Mouse (Mus musculus): ENCODE data around the gene Nbas.

DNA sequence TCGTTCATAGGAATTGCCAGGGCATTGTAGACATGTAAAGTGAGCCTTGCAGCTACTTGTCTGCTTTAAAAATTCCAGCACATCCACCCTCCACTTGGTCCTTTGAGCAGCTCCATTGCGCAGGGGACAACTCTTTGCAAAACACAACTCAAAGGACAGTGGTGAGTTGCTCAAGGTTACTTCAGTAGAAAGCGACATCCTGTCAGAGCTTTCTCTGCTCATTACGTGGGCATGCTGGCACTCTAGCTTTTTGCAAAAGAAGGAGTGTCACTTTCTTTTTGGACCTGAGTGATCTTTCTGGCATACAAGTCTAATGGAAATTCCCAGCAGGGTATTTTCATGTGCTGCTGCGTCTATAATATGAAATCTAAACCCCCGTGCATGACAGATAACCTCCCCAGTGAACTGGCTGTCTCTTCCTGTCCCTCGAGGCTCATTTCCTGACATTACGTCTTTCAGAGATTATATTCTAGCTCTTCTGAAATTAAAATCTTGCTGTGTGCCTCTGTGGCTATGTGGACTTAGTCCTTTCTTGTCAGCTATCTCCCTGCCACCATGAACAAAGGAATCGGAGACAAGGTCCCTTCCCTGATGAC, 192.7 kb downstream of the Nbas start:
- TF ChIP-seq POLR2A (IDR thresholded peaks at IDR 0.05; ENCODE audit: insufficient read depth, low read depth, low read length) = no peak
- no peak for TF ChIP-seq CTCF (IDR thresholded peaks at IDR 0.05; ENCODE audit: insufficient read depth, low read depth, low read length)

Data from olfactory bulb, adult 2 months (tissue).